Mouse (Mus musculus) C2C12 (cell line): ENCODE results near the gene Cnksr3. TPM values are rescaled to one million over a fixed set of nuclear protein-coding genes. Genes with fewer than 3 reads are reported as not detected.

Source experiments
- H3K27me3 ChIP-seq: one replicate; pipeline ENCODE4 v1.6.1; 2011; ENCODE audit not compliant: control insufficient read depth, insufficient read depth, insufficient read length
- H3K36me3 ChIP-seq: one replicate; pipeline ENCODE4 v1.6.1; 2011; ENCODE audit not compliant: control insufficient read depth, insufficient read depth
- H3K4me3 ChIP-seq: one replicate; pipeline ENCODE4 v1.5.1; 2011; ENCODE audit warnings: mild to moderate bottlenecking, control low read depth; ENCODE audit not compliant: poor library complexity, insufficient read depth, severe bottlenecking
- H3K79me2 ChIP-seq: one replicate; pipeline ENCODE4 v1.6.1; 2011; ENCODE audit not compliant: control insufficient read depth, insufficient read depth
- H3K79me3 ChIP-seq: one replicate; pipeline ENCODE4 v1.6.1; 2011; ENCODE audit warnings: low read depth, control low read depth
- H3ac ChIP-seq: one replicate; pipeline ENCODE3; 2011; ENCODE audit warnings: low read depth; ENCODE audit not compliant: control insufficient read depth, insufficient read length
- CEBPB ChIP-seq: IDR thresholded peaks from one replicate; pipeline ENCODE4 v1.6.1; 2011; ENCODE audit warnings: low read depth, mild to moderate bottlenecking, control low read depth, moderate library complexity
- CTCF ChIP-seq: IDR thresholded peaks from one replicate; pipeline ENCODE4 v1.5.1; 2011; ENCODE audit not compliant: control insufficient read depth, insufficient read depth, insufficient read length
- FOSL1 ChIP-seq: IDR thresholded peaks from one replicate; pipeline ENCODE4 v1.8.0; 2011; ENCODE audit warnings: mild to moderate bottlenecking, low read length; ENCODE audit not compliant: poor library complexity, insufficient read depth, severe bottlenecking
- MAX ChIP-seq: IDR thresholded peaks from one replicate; pipeline ENCODE4 v1.6.1; 2011; ENCODE audit warnings: mild to moderate bottlenecking, control low read depth
- MYOD1 ChIP-seq: IDR thresholded peaks from one replicate; pipeline ENCODE4 v1.6.1; 2011; ENCODE audit warnings: low read depth; ENCODE audit not compliant: control insufficient read depth, insufficient read length
- MYOG ChIP-seq: IDR thresholded peaks from one replicate; pipeline ENCODE4 v1.6.1; 2011; ENCODE audit not compliant: control insufficient read depth, insufficient read length; ENCODE audit errors: extremely low read depth
- USF1 ChIP-seq: IDR thresholded peaks from one replicate; pipeline ENCODE4 v1.6.1; 2011; ENCODE audit warnings: low read depth, mild to moderate bottlenecking, control low read depth, moderate library complexity
- polyA plus RNA-seq: library from polyadenylated mRNA; unstranded; fragments of >200 nt; fragmentation: generic; extraction: Trizol; gene quantifications from one replicate; pipeline ENCODE4 v1.2.1, GENCODE M21; 2012; ENCODE audit warnings: missing spikeins

Cnksr3 gene
- polyA plus RNA-seq, 1 experiment = 15.1 TPM

DNA sequence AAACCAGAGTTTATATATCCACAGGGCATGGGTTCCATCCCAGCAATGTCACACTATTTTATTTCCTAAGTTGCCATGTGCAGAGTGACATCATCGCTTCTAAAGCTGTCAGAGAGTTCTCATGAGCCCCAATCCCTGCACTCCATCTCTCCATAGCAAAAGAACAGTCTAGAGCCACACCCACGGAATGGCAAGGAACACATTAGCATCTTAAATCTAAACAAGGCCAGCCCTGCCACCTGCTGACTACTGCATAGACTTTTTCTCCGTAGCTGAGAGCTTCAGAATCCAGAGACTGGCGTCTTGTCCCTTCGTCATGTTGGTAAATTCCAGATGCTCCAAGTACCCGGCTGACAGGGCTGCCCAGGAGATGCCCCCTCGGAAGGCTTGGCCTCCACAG lies 87.0 kb downstream of the Cnksr3 start:
- H3K36me3 ChIP-seq = peaks cover 65% of the 10 kb centered on the region
- H3K79me3 ChIP-seq = no peaks in the 10 kb centered on the region
- H3ac ChIP-seq = no peak overlapping the region
- TF ChIP-seq MYOG (no peak), MAX (no peak), USF1 (no peak), CTCF (no peak), MYOD1 (no peak), FOSL1 (no peak), CEBPB (no peak)
- no peak overlapping the region for H3K4me3 ChIP-seq
- no peaks in the 10 kb centered on the region for H3K27me3 ChIP-seq
- H3K79me2 ChIP-seq = no peaks in the 10 kb centered on the region

DNA sequence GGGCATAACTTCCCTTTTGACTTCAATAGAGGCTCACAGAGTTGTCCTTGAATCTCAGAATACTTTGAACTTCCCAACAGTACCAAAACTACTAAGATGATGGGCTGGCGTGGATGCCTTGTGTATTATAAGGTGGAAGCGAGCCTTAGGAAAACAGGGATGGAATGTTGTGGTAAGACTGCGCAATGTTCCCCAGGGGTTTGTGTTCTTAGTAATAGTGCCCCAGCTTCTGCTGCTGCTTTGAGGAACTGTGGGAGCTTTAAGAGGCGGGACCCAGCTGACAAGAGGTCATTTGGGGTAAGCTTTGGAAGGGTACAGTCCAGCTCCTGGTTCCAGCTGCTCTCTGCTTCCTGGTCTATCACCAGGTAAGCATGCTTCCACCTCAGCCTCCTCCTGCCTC lies 89.7 kb downstream of the Cnksr3 start:
- Histone ChIP-seq H3K4me3 (no peak overlapping the region), H3K27me3 (no peaks in the 10 kb centered on the region), H3ac (no peak overlapping the region), H3K79me3 (no peaks in the 10 kb centered on the region), H3K79me2 (no peaks in the 10 kb centered on the region), H3K36me3 (peaks cover 49% of the 10 kb centered on the region)
- TF ChIP-seq MAX = no peak
- TF ChIP-seq CTCF = no peak
- TF ChIP-seq FOSL1 = no peak
- TF ChIP-seq MYOG = no peak
- TF ChIP-seq USF1 = no peak
- TF ChIP-seq MYOD1 = no peak
- TF ChIP-seq CEBPB = peak; percentile 98

DNA sequence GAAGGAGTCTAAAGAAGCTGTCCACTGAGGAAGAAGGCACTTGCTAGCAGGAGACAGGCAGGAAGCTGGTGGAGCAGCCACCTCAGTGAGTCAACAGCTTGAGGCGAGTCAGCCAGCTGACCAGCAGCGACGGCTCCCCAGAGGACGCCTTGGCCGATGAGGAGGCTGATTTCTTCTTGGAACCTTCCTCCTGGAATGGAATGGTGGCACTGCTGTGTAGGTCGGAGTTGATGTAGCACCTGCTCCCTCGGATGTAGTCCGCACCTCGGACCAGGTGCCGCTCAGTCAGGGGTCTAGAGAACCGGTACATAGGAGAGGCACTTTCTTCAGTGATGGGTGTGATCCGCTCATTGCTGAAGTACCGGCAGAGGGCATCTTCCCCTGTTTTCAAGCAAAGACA lies 91.8 kb downstream of the Cnksr3 start:
- no peak overlapping the region for H3ac ChIP-seq
- no peaks in the 10 kb centered on the region for H3K27me3 ChIP-seq
- TF ChIP-seq MYOG (no peak), FOSL1 (no peak), MYOD1 (peak; percentile 66), USF1 (no peak), MAX (no peak), CEBPB (no peak), CTCF (no peak)
- H3K4me3 ChIP-seq = no peak overlapping the region
- no peaks in the 10 kb centered on the region for H3K79me2 ChIP-seq
- H3K36me3 ChIP-seq = peaks cover 52% of the 10 kb centered on the region
- no peaks in the 10 kb centered on the region for H3K79me3 ChIP-seq

DNA sequence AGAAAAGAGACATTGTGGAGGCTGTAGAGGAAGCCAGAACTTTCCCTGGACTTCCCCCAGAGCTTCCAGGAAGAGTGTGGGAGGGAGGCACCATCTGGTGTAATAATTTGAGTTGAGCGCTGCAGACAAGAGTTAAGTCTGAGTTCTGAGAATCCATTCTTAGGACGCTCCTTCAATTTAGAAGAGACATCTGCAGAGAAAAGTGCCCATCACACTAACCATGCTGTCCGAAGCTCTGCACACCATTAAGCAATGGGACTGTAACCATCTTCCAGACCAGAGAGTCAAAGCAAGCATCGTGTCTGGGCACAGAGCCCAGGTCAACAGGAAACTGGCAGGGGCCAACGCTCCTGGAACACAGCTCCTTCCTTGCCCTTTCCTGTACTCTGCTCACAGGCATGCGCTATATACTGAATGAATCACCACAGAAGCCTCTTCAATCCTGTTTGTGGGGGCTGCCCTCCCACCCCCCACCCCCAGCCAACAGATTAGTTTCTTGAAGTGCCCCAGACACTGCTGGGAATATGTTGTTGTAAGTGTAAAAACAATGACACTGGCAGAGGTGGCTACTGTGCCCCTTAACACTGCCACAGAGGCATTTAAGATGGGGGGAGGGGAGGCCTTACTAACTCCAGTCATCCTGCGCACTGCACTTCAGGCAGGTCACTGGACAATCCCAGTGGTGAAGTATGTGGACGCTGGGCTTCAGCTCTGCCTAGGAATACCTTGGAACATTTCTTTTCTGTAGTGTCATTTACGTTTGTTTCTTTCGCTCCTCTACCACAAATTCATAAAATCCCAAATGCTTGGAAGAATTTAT lies 93.6 kb downstream of the Cnksr3 start:
- Histone ChIP-seq H3K27me3 (no peaks in the 10 kb centered on the region), H3K79me3 (no peaks in the 10 kb centered on the region), H3K36me3 (peaks cover 47% of the 10 kb centered on the region), H3K79me2 (no peaks in the 10 kb centered on the region), H3K4me3 (no peak overlapping the region), H3ac (peak overlapping the region; percentile 31)
- TF ChIP-seq MYOG (no peak), CTCF (no peak), MAX (peak; percentile 84), FOSL1 (no peak), CEBPB (peak; percentile 78), MYOD1 (no peak), USF1 (no peak)

DNA sequence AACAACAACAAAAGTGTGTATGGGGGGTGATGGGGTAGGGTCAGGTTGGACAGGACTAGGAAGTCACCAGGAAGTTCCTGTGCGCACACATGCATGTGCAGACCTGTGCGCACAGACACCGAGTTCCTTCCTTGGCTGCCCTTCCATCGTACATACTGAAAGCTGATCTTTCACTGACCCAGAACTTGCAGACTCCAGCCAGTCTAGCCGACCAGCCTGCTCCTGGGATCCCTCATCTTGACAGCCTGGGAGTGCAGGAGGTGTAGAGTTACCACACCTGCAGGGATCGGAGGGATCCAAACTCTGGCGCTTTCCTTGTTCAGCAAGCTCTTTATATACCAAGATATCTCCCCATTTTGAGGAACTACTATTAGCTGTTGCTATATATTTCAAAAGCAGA lies 94.3 kb downstream of the Cnksr3 start:
- H3K4me3 ChIP-seq = no peak overlapping the region
- TF ChIP-seq USF1 = no peak
- TF ChIP-seq MAX = no peak
- no peak for TF ChIP-seq MYOD1
- TF ChIP-seq CTCF = no peak
- TF ChIP-seq FOSL1 = no peak
- no peak for TF ChIP-seq MYOG
- no peak for TF ChIP-seq CEBPB
- H3K27me3 ChIP-seq = no peaks in the 10 kb centered on the region
- H3ac ChIP-seq = peak overlapping the region; percentile 9
- H3K79me3 ChIP-seq = no peaks in the 10 kb centered on the region
- peaks cover 47% of the 10 kb centered on the region for H3K36me3 ChIP-seq
- H3K79me2 ChIP-seq = no peaks in the 10 kb centered on the region
